Mouse (Mus musculus): Measurements from ENCODE around the gene Lrmp.

DNA sequence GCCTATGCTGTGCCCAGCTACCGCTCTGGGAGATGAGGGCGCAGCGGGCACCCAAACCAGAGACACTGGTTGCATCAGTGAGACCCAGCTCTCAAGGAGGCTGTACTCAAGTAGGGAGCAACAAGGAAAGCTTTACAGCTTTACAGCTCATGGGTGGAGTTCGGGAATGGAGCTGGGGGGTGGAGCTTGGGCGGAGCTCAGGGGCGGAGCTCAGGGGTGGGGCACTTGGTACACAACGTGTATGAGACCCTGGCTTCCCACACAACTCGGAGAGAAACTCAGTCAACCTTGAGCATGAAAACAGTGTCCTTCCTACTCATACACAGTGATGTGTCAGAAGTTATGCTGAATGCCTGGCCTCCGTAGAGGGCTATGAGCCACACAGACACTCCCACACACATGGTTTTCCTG is 60.1 kb downstream of the Lrmp start:
- TF ChIP-seq GATA1 (IDR thresholded peaks at IDR 0.05; ENCODE audit: low read length) (no peak), TAL1 (IDR thresholded peaks at IDR 0.05; ENCODE audit: low read length) (no peak)

Measured in erythroblast, embryonic 14.5 days (primary cell).